Mouse (Mus musculus): ENCODE results near the gene Zfp217.

Gene Zfp217

GRCm38 (mm10) chr2:170159795-170160568 lies 12.1 kb upstream of the Zfp217 start:
- DNase-seq (ENCODE audit: extremely low spot score, low read depth, low spot score): no peak

GRCm38 (mm10) chr2:170158987-170159386 lies 11.1 kb upstream of the Zfp217 start:
- DNase-seq (ENCODE audit: extremely low spot score, low read depth, low spot score): no peak

DNA sequence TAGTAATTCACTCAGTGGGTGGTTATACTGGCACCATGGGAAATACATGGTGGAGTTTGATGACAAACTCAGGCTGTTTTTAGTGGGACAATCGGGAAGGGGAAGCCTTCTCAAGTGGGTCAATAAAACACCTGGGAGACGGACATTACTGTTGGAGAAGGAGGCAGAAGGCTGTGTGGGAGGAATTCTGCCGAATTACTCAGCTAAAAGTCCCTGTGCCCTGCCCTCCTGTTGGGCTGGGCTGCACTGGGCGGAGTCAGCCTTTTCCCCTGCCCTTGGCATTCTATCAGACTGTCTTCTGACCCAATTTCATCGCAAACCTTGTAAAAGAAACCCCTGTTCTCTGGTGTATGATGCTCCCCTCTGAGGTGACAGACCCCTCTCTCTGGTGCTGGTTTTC lies 10.3 kb upstream of the Zfp217 start:
- DNase-seq (ENCODE audit: extremely low spot score, low read depth, low spot score): no peak

DNA sequence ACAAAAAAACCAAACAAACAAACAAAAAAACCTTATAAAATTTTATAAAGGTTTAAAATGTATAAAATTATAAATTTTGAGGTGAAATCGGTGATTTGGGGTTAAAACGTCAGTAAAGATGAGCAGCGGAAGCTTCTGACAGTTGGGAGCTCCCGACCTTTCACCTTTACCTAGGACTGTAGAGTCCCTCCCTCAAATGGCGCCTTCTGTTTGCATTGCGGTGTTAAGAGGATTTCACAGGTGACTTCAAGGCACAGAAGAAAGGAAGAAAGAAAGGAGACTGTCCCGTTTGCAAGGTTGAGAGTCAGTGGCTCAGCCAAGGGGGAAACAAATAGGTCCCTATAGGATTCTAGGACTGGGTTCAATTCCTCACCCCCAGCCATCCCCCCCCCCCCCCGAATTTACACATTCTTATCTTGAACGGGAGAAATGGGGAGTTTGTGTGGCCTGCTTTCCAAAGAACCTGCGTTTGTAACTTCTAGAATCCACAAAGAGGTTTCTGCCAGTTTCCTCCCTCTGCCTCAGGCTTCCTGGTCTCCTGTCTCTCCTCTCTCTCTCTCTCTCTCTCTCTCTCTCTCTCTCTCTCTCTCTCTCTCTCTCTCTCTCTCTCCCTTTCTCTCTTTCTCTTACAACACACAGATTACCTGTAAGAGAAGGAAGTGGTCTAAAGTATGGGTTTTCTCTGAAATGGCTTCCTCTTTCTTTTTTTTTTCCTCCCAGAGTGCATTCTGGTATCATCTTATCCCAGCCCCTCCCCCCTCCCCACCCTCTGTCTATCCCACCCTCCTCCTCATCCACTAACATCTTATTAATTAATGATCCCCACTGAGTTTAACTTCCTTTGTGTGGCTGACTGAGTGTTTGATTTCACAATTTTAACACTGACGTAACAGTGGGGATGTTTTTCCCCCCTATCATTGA lies 9.6 kb upstream of the Zfp217 start:
- DNase-seq (ENCODE audit: extremely low spot score, low read depth, low spot score): no peak

DNA sequence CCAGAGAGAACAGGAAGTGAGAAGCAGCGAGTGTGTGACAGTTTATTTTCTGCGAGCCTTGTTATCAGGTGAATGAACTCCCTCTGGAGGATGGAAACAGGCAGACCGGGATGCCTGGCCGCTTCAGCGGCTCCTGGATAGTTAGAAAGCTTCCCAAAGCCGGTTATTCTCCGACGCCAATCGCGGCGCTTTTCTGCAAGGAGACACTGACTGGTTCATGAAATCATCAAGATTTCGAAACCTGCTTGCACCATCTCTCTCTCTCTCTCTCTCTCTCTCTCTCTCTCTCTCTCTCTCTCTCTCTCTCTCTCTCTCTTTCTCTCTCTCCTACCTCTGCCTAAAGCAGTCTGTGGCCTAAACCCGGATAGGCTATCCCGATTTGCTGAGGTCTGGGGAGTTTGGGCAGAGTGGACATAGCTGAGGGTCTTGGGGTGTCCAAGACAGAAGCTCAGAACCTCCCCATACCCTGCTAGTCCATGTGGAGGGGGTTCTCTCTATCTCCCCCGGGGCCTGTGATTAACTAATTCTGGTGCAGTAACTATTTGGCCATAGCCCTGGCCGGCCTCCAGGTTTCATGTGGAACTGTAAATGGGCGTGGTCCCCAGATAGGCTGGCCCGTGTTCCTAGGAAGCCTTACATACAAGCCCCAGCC lies 7.3 kb upstream of the Zfp217 start:
- DNase-seq (ENCODE audit: extremely low spot score, low read depth, low spot score): no peak

GRCm38 (mm10) chr2:170154738-170155088 lies 6.8 kb upstream of the Zfp217 start:
- no peak for DNase-seq (ENCODE audit: extremely low spot score, low read depth, low spot score)

DNA sequence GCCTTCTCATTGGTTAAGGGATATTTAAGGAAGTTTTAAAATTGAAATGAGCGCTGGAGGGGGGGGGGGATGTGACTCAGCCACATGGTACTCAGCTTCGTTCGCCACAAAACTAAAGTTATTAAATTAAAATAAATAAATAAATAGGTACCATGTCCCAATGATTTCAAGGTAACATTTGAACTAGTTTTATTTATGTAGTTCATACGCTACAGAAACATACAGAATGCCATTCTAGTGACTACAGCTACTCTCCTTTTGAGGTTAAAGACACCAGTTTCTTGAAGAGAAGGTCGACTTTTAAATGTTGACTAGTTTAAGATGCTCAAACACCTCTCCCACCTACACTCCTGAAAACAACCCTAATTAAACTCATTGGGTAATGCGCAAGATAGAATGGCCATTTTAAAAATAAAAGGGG lies 6.4 kb upstream of the Zfp217 start:
- no peak for DNase-seq (ENCODE audit: extremely low spot score, low read depth, low spot score)

- DNase-seq (ENCODE audit: extremely low spot score, low read depth, low spot score): no peak
Observed at GRCm38 (mm10) chr2:170153421-170154271, 5.7 kb upstream of the Zfp217 start.

DNA sequence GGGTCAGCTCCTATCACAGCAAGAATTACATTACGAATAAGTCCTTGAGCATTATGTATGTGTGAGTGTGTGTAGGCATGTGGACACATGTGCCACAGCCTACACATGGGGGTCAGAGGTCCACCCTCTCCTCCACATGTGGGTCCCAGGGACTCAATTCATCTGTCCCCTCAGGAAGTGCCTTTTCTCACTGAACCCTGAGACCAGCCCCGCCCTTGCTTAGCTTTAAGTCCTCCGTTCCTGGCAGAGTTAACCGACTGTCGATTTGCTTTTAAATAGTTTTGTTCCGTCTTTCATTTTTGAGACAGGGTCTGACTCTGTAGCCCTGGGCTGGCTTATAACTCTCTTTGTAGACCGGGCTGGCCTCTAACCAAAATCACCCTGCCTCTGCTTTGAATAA lies 5.0 kb upstream of the Zfp217 start:
- no peak for DNase-seq (ENCODE audit: extremely low spot score, low read depth, low spot score)

DNA sequence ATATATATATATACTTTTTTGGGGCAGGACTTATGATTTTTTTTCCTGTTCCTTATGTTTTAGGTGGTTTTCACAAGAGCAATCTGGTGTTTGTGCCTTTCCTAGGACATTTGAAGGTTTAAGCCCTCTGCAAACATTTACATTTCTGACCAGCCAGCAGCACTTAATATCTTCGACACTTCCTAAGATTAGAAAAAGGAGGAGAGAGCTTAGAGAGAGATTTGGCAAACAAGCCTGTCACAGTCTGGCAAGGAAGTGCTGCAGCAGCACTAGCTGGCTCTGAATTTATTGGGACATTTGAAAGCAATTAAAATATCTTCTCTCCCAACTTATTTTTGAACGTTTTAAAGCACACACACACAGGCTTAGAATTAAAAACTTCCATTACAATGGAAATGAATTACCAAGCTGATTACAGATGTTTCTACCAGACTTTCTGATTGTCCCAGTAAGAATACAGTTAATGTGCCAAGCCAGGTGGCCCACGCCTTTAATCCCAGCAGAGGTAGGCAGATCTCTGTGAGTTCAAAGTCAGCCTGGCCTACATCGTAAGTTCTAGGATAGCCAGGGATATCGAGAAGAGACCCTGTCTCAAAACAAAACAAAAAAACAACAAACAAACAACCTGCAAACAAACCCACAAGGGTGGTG lies 4.3 kb upstream of the Zfp217 start:
- DNase-seq (ENCODE audit: extremely low spot score, low read depth, low spot score): no peak

DNA sequence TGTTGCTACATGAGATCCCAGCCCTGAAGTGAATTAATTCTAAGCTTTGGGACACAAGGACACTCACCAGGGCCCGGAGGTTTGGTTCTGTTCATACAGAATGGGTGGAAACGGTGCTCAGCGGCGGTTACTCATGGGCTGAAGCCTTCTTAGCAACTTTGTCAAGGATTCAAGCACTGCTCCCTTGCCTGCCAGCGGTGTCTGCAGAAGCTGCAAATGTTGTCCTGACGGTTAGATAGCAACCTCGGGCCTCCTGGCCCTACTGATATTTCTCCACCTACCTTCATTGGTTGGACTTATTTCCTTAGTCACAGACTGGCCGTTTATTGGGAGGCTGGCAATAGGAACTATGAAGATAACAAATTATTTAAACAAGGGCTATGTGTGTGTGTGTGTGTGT lies 3.6 kb upstream of the Zfp217 start:
- no peak for DNase-seq (ENCODE audit: extremely low spot score, low read depth, low spot score)

- DNase-seq (ENCODE audit: extremely low spot score, low read depth, low spot score): no peak
Observed at GRCm38 (mm10) chr2:170148828-170149227, 925 bp upstream of the Zfp217 start.

GRCm38 (mm10) chr2:170147170-170147569 lies 733 bp downstream of the Zfp217 start:
- DNase-seq (ENCODE audit: extremely low spot score, low read depth, low spot score): no peak

GRCm38 (mm10) chr2:170144343-170144742 lies 3.6 kb downstream of the Zfp217 start:
- no peak for DNase-seq (ENCODE audit: extremely low spot score, low read depth, low spot score)

- no peak for DNase-seq (ENCODE audit: extremely low spot score, low read depth, low spot score)
Observed at GRCm38 (mm10) chr2:170143861-170144260, 4.0 kb downstream of the Zfp217 start.

DNA sequence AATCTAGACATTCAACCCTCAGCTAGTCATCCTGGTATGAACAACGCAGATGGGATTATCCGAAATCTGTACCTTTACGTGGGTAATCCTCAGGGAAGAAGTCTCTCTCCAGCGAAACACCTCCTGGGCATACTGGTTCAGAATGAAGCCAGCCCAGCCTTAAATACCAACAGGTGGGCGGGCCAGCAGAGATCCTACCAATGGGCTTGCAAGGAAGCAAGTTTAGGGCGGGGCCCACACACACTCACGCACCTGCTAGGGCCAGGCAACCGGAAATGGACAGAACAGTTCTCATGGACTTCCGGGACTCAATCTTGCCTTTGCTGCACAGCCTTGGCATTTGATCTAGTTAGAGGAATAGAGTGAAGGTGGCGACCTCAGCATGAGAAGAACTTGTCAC lies 5.4 kb downstream of the Zfp217 start:
- no peak for DNase-seq (ENCODE audit: extremely low spot score, low read depth, low spot score)

- DNase-seq (ENCODE audit: extremely low spot score, low read depth, low spot score): no peak
Observed at GRCm38 (mm10) chr2:170141481-170141880, 6.4 kb downstream of the Zfp217 start.

DNA sequence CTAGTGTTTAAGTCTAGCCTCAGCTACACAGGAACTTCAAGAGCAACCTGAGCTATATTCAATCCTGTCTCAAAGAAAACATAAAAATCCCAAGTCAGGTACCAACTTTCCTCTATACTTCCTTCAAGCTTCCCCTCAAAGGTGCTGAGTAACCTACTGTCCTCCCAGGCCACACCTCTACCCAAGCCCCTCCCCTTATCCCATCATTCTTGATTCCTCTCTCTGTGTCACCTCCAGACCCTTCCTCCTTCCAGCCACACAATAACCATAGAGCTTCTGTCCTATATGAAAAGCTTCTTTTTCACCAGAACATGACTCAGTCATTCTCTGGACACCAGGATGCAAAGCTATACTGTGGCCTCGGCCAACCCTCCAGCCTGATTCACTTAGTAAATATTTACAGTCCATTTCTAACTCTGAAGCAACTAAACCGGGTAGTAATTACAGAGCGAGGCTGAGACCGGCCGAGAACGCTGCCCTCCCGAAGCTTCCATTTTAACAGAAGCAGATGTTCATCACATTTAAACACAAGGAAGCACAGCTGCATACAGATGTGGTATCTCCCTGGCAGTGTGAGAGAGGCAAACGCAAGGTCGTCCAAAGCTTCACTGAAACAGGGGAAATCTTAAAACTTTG lies 8.4 kb downstream of the Zfp217 start:
- no peak for DNase-seq (ENCODE audit: extremely low spot score, low read depth, low spot score)

DNA sequence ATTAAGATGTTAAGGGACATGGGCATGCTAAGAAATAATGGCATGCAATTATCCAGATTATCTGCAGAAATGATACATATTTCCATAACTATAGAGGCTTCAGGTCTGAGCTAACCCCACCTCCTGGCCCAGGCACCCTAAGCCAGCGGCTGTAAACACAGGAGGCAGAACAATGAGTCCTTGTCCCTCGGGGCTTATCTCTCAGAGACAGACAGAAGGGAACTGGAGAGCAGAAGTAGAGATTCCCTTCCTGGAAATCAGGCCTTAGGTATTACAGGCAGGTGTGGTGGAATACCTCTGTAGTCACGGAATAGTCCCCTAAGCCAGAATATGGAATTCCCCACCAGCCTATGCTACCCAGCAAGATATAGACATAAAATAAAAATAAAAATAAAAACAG lies 11.0 kb downstream of the Zfp217 start:
- DNase-seq (ENCODE audit: extremely low spot score, low read depth, low spot score): no peak

DNA sequence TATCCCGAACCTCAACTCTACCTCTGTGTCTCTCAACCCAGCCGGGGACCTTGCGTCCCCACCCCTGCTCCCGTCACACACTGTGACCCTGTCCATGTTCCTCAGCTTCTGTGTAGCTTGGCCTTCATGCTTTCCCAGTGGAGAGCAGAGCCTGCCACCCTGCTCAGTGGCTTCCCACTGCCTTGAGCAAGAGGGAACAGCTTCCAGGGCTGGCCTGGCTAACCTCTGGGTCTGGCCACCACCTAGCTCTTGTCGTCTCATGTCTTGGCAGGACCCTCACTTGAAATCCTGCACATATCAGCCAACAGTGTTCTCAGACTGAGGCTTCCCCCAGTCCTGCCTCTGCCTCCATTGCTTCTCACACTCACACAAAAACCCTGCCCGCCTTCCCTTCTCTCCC lies 12.1 kb downstream of the Zfp217 start:
- DNase-seq (ENCODE audit: extremely low spot score, low read depth, low spot score): no peak

Measured in hindlimb bud, embryonic 11.5 days (tissue).